Mouse (Mus musculus) bone marrow macrophage, adult 2 months (primary cell): ENCODE results near the gene Tgfbr3. TPM values are rescaled to one million over a fixed set of nuclear protein-coding genes. Genes with fewer than 3 reads are reported as not detected.

Experiments
- H3K27ac ChIP-seq: 2 replicates; pipeline ENCODE4 v1.5.1; 2012; ENCODE audit warnings: low read depth, low read length; ENCODE audit not compliant: insufficient read depth
- H3K4me1 ChIP-seq: 2 replicates; pipeline ENCODE4 v1.6.1; 2012; ENCODE audit warnings: low read length; ENCODE audit not compliant: control insufficient read depth, insufficient read depth
- H3K4me3 ChIP-seq: 2 replicates; pipeline ENCODE4 v1.5.1; 2012; ENCODE audit warnings: mild to moderate bottlenecking, low read length, moderate library complexity; ENCODE audit not compliant: insufficient read depth
- CTCF ChIP-seq: IDR thresholded peaks from 2 replicates; pipeline ENCODE4 v1.5.1; 2012; ENCODE audit warnings: low read depth, mild to moderate bottlenecking, low read length, moderate library complexity
- POLR2A ChIP-seq: IDR thresholded peaks from 2 replicates; pipeline ENCODE4 v1.6.1; 2012; ENCODE audit warnings: mild to moderate bottlenecking, low read depth, low read length, borderline replicate concordance
- polyA plus RNA-seq: library from polyadenylated mRNA; stranded (reverse); fragments of >200 nt; gene quantifications from 2 replicates; pipeline ENCODE4 v1.2.4, GENCODE M21; 2012; ENCODE audit not compliant: missing spikeins, insufficient read depth, insufficient read length

The Tgfbr3 gene
- polyA plus RNA-seq, 1 experiment = 1.1 TPM

DNA sequence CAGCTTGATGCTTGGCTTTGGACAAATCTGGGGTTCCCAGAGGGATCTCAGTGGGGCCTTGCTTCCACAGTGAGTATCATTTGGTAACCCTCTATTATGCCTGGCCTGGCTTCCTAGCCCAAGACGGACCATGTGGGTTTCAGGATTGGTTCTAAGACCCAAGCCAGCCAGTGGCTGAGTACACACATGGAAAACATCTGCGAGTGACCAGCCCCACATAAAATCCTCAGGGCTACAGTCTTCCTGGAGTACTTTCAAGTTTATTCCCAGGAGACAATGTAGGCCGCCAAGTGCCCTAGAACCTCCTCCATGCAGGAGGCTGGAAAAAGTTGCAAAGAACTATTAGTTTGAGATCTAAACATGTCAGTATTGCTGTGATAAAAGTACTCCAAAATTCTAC is 172.6 kb downstream of the Tgfbr3 start:
- Histone ChIP-seq H3K4me3 (no peak overlapping the region), H3K4me1 (no peaks in the 10 kb centered on the region), H3K27ac (no peak overlapping the region)
- no peak for TF ChIP-seq CTCF
- TF ChIP-seq POLR2A = no peak

GRCm38 (mm10) chr5:107112656-107113275 is 176.7 kb downstream of the Tgfbr3 start:
- Histone ChIP-seq H3K4me1 (no peaks in the 10 kb centered on the region), H3K27ac (no peak overlapping the region)
- TF ChIP-seq POLR2A (no peak), CTCF (no peak)

DNA sequence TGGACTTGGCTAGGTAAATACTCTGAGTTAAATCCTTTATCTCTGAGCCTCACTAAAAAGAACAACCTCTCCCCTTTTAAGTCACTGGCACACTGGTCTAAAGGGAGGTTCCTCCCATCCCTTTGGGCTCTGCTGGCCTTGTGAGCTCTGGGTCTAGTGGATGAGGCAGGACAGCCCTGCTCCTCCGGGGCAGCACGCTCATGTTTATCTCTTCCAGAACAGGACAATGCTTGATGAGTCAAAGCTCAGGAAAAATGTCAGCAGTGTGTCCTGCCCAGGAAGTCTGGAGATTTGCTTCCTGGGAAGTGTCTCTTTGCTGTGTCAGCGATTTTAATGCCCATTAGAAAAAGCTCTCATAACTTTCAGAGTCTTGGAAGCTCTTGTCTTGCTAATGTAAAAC is 177.6 kb downstream of the Tgfbr3 start:
- Histone ChIP-seq H3K4me3 (no peak overlapping the region), H3K27ac (no peak overlapping the region)
- no peak for TF ChIP-seq CTCF
- no peak for TF ChIP-seq POLR2A

More at GRCm38 (mm10) chr5:107112656-107113275, 176.7 kb downstream of the Tgfbr3 start:
- no peak overlapping the region for H3K4me3 ChIP-seq

DNA sequence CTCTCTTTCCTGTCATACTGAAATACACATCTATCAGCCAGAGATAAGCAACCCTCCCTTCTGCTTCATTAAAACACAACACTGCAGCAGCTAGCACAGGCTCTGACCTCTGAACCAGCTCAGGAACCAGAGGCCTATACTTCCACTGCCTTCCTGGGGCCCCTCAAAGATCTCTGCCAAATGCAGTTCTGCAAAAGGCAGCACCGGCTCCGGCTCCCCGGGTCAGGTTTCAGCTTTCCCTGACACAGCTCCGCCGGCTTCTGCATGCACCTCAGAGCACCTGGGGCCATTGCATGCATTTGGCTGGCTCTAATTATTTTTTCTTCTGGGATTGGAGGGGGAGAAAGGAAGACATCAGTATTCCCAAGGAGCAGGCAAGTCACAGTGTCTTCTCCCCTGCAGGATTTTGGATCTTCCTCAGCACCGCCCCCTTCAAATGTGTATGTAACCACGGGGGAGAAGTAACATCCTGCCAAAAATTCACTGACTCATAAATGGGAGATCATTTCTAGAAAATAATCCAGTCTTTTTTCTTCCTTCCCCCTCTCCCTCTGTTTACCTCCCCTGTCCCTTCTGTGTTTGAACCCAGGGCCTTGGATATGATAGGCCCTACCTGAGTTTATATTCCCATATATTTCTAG is 178.4 kb downstream of the Tgfbr3 start:
- Histone ChIP-seq H3K4me1 (no peaks in the 10 kb centered on the region), H3K4me3 (no peak overlapping the region), H3K27ac (no peak overlapping the region)
- TF ChIP-seq CTCF (no peak), POLR2A (no peak)

More for the DNA sequence above, 177.6 kb downstream of the Tgfbr3 start:
- no peaks in the 10 kb centered on the region for H3K4me1 ChIP-seq

GRCm38 (mm10) chr5:107110089-107110879 is 179.1 kb downstream of the Tgfbr3 start:
- H3K27ac ChIP-seq = no peak overlapping the region
- TF ChIP-seq POLR2A (no peak), CTCF (no peak)

DNA sequence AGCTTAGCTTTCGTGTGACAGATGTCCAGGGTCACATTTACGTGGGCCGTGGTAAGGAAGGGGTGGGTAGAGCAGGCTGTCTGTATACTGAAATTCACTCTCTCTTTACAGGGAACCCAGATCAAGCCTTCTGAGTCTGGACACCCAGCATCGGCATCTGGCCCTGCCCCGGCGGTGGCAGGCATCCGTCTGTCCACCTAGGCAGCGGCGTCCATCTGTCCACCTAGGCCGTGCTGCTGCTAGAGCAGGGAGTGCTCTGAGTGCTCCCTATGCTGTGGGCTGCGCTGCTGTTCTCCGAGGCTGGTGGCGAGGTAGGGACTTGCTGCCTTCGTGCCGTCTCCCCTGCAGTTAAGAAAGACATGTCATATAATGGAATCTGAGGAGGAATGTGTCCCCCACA is 180.0 kb downstream of the Tgfbr3 start:
- H3K4me1 ChIP-seq = no peaks in the 10 kb centered on the region
- no peak overlapping the region for H3K27ac ChIP-seq
- TF ChIP-seq CTCF (no peak), POLR2A (no peak)
- no peak overlapping the region for H3K4me3 ChIP-seq

More at GRCm38 (mm10) chr5:107110089-107110879, 179.1 kb downstream of the Tgfbr3 start:
- H3K4me3 ChIP-seq = no peak overlapping the region
- no peaks in the 10 kb centered on the region for H3K4me1 ChIP-seq

DNA sequence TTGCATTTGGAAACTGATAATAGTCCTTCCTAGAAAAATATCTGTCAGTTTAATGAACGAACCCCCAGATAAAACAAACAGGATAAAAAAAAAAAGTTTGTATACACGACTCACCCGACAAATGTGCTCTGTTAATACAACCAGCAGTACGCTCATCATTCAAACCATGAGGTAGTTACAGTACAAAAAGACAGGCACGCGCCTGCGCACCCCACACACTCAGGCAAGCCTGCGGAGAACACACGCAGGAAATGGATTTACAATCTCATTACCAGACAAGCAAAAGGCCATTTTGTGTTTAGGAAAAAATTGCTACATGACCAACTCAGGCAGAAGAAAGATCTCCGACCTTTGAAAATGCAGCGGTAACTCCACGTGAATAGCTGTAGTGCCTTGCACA is 182.6 kb downstream of the Tgfbr3 start:
- TF ChIP-seq CTCF (no peak), POLR2A (no peak)
- Histone ChIP-seq H3K4me3 (no peak overlapping the region), H3K27ac (no peak overlapping the region), H3K4me1 (no peaks in the 10 kb centered on the region)

DNA sequence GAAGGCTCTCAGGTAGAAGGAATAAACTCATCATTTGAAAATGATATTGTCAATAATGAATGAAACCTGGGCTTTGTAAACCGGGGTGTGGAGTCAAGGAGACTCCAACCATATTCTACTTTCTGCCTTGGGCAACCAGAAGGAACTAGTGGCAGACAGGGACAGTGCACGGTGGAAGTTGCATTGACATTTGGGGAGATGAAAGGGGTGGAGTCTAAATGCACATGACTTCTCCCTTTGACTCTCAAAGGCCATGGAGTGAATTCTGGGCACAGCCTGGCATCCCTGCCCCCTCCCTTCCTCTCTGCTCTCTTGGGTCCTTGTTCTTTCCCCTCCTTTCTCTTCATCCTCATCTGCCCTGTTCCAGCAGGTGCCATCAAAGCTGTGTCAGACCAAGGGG is 183.3 kb downstream of the Tgfbr3 start:
- Histone ChIP-seq H3K4me1 (no peaks in the 10 kb centered on the region), H3K4me3 (no peak overlapping the region), H3K27ac (no peak overlapping the region)
- TF ChIP-seq CTCF (no peak), POLR2A (no peak)

DNA sequence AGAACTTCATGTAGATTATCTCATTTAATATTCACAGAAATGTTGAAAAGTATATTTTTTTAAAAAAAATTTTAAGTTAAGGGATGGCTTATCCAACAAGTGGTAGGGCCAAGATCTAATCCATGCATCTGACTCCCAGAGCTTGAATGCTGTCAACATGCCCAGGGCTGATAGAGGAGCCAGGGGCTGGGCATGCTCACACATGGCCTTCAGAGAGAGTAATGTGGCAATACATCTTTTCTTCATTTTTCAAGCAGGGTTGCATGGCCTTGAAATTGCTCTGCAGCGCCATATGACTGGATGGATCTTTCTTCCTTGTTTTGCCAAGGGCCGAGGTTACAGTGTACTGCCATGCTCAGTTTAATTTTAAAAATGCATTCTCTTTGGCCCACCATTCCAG is 185.8 kb downstream of the Tgfbr3 start:
- Histone ChIP-seq H3K4me1 (no peaks in the 10 kb centered on the region), H3K27ac (no peak overlapping the region), H3K4me3 (no peak overlapping the region)
- TF ChIP-seq POLR2A (no peak), CTCF (no peak)

DNA sequence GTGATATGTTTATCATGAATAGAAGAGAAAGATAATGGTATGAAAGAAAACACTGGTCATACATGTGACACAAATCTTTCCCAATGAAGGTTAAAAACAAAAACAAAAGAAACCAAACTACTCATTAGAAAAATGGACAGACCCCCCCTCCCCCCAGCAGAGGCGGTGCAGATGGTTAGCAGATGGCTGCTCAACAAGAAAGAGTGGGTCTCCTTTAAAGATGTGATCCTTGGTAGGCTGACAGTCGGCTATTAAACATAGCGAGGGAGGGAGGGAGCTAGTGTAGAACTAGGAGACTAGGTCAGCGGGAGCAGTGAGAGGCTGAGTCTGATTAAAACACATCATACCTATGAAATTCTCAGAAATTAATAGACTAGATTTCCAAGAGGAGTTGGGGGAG is 186.5 kb downstream of the Tgfbr3 start:
- H3K4me1 ChIP-seq = no peaks in the 10 kb centered on the region
- H3K4me3 ChIP-seq = no peak overlapping the region
- TF ChIP-seq CTCF (no peak), POLR2A (no peak)
- no peak overlapping the region for H3K27ac ChIP-seq

DNA sequence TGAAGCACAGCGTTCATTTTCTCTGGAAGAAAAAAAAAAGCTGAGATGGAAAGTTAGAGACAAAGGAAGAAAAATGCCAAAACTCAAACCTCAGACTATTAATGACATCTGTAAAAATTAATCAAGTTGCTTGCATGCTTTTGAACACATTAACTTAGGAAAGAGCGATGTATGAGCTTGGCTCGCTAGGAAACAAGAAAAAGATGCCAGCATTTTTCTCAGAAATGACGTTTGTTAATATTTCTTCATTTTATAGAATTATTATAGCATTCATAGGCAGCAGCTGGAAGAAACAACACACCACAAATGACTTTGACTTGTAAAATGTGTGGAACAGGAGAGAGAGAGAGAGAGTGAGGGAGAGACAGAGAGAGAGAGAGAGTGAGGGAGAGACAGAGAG is 187.7 kb downstream of the Tgfbr3 start:
- no peak for TF ChIP-seq CTCF
- TF ChIP-seq POLR2A = no peak
- no peak overlapping the region for H3K27ac ChIP-seq
- H3K4me1 ChIP-seq = no peaks in the 10 kb centered on the region
- H3K4me3 ChIP-seq = no peak overlapping the region
